Mouse (Mus musculus) midbrain, embryonic 14.5 days (tissue): ENCODE measurements around the gene Nrg3. TPM values are rescaled to one million over a fixed set of nuclear protein-coding genes. Genes with fewer than 3 reads are reported as not detected.
A peak's percentile ranks its signal among the peaks of the same experiment; 100 is the strongest.

ENCODE experiments used
- ATAC-seq: fragments of 200-750 bp; cut with Nextera tagmentation; 2 replicates; pipeline ENCODE4 v1.8.0; 2017; ENCODE audit warnings: moderate number of reproducible peaks, moderate library complexity; ENCODE audit not compliant: low FRiP score, low TSS enrichment
- DNase-seq: peaks from one replicate; pipeline ENCODE4 v3.0.0-alpha.2; 2015
- H3K27ac ChIP-seq: fragments of 300-500 bp; sonication (generic); replicated peaks from 2 replicates; pipeline ENCODE4 v1.5.1; 2014; ENCODE audit warnings: mild to moderate bottlenecking, low read depth, low read length, moderate library complexity
- H3K27me3 ChIP-seq: fragments of 300-500 bp; sonication (generic); 2 replicates; pipeline ENCODE4 v1.6.1; 2014; ENCODE audit warnings: low read length, control low read depth, mixed read lengths; ENCODE audit not compliant: control insufficient read depth, insufficient read depth
- H3K36me3 ChIP-seq: fragments of 300-500 bp; sonication (generic); 2 replicates; pipeline ENCODE4 v1.6.1; 2014; ENCODE audit warnings: low read length, control low read depth; ENCODE audit not compliant: control insufficient read depth, insufficient read depth
- H3K4me1 ChIP-seq: fragments of 300-500 bp; sonication (generic); 2 replicates; pipeline ENCODE4 v1.6.1; 2014; ENCODE audit warnings: mild to moderate bottlenecking, antibody characterized with exemption, low read length, control low read depth; ENCODE audit not compliant: control insufficient read depth, insufficient read depth
- H3K4me2 ChIP-seq: fragments of 300-500 bp; sonication (generic); 2 replicates; pipeline ENCODE4 v1.6.1; 2014; ENCODE audit warnings: mild to moderate bottlenecking, low read length, moderate library complexity
- H3K4me3 ChIP-seq: fragments of 300-500 bp; sonication (generic); replicated peaks from 2 replicates; pipeline ENCODE4 v1.5.1; 2014; ENCODE audit warnings: low read depth, low read length
- H3K9ac ChIP-seq: fragments of 300-500 bp; sonication (generic); replicated peaks from 2 replicates; pipeline ENCODE4 v1.6.1; 2014; ENCODE audit warnings: mild to moderate bottlenecking, low read length, moderate library complexity
- H3K9me3 ChIP-seq: fragments of 300-500 bp; sonication (generic); 2 replicates; pipeline ENCODE4 v1.6.1; 2016; ENCODE audit warnings: low read length, control low read depth, mixed read lengths; ENCODE audit not compliant: control insufficient read depth
- WGBS: fragments of 180-500 bp; shearing (Covaris S2); extraction: QIAGEN DNeasy Blood & Tissue Kit; methylation state at CpG from one replicate; pipeline ENCODE4 v1.1.7; 2014; 5-methylcytosine and 5-hydroxymethylcytosine counted together
- polyA plus RNA-seq: library from polyadenylated mRNA; unstranded; fragments of >200 nt; fragmentation: Nextera tagmentation; extraction: Ambion mirVana; gene quantifications from 2 replicates; pipeline ENCODE4 v1.2.1, GENCODE M21; 2014

Gene Nrg3
- polyA plus RNA-seq, 1 experiment from 2014 or later: 13.1 TPM

- no peak overlapping the region for H3K9ac ChIP-seq
- H3K4me2 ChIP-seq: no peak overlapping the region
- peak; percentile 65 for DNase-seq
- H3K4me3 ChIP-seq: no peak overlapping the region
- no peaks in the 10 kb centered on the region for H3K27me3 ChIP-seq
- no peak overlapping the region for H3K27ac ChIP-seq
- 54% methylated on average over 7 of the region's 7 CpGs for WGBS
- no peaks in the 10 kb centered on the region for H3K36me3 ChIP-seq
- no peaks in the 10 kb centered on the region for H3K9me3 ChIP-seq
- peak; percentile 57; the same call in 1 of the 2 replicates for ATAC-seq
- H3K4me1 ChIP-seq: 0 out of 2 replicates have a peak, but pooled peaks cover 4% of the 10 kb centered on the region
Observed at GRCm38 (mm10) chr14:38991847-38992573, 480.9 kb downstream of the Nrg3 start.

DNA sequence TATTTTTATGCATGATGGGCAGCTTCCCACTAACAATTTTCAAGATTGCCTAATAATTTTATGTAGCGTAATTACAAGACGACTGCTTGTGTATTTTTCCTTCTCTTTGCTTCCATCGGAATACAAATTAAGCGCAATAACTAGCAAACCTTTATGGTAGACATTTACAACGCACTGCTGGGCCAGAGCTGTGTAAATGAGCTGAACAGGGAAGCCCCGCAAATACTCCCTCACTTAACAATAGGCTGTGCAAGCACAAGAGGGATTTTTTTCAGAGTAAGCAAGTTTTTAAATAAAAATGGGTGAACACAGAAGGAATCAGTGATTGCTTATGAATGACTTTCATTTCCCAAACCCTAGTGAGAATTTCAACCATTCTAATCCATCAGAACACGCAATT, 513.5 kb downstream of the Nrg3 start:
- whole genome bisulfite sequencing: 78% methylated on average over 7 of the region's 7 CpGs
- no peak for ATAC-seq
- H3K27ac ChIP-seq: no peak overlapping the region

DNA sequence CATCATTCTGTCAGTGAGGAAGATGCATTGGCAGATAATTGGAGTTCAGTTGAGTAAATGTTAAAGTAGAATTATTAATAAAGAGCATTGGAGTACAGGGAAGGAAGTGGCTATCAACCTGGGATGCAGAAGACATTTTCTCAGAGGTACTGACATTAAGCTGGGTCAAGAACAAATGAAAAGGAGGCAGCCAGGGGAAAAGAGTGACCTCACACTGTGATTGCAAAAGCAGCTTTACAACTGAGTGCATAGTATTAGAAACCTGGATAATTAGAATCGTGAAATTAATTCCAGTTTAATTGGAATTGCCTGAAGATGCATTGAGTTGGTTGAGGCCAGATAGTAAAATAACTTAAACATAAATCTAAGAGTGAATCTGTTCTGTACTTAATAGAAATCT, 535.4 kb downstream of the Nrg3 start:
- H3K4me2 ChIP-seq: no peak overlapping the region
- ATAC-seq (no peak), DNase-seq (no peak)
- no peaks in the 10 kb centered on the region for H3K36me3 ChIP-seq
- 82% methylated on average over 1 of the region's 1 CpGs for WGBS
- no peak overlapping the region for H3K9ac ChIP-seq
- no peaks in the 10 kb centered on the region for H3K27me3 ChIP-seq
- no peak overlapping the region for H3K4me3 ChIP-seq
- H3K4me1 ChIP-seq: no peaks in the 10 kb centered on the region
- H3K9me3 ChIP-seq: no peaks in the 10 kb centered on the region
- no peak overlapping the region for H3K27ac ChIP-seq

More for the DNA sequence above, 513.5 kb downstream of the Nrg3 start:
- no peak for DNase-seq
- no peaks in the 10 kb centered on the region for H3K4me1 ChIP-seq
- H3K36me3 ChIP-seq: no peaks in the 10 kb centered on the region
- H3K9me3 ChIP-seq: no peaks in the 10 kb centered on the region
- no peaks in the 10 kb centered on the region for H3K27me3 ChIP-seq
- H3K9ac ChIP-seq: no peak overlapping the region
- H3K4me3 ChIP-seq: no peak overlapping the region
- H3K4me2 ChIP-seq: no peak overlapping the region

DNA sequence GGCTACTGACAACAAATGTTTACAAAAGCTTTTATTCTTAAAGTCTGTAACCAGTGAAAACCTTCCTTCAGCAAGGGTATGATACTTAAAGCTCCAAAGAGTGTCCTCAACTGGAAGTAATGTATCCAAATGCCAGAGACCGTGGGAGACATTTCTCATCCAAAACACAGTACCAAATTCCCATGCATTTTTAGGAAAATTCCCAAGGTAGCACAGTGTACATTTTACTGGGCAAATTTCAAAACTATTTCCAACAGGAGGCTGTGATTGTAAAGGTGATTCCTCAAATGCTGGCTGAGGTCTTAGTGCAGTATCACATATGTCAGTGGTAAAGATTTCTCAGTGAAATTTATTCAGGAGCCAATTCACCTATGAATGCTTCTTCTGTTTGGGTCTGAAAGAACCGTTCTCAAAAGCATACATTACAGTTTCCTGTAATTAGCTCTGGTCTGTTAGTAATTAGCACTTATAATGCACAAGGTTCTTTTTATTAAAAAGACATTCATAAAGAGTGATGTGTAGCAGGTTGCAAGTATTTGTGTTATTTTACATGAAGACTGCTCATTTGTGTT, 536.3 kb downstream of the Nrg3 start:
- ATAC-seq (no peak), DNase-seq (no peak)
- H3K9ac ChIP-seq: no peak overlapping the region
- H3K36me3 ChIP-seq: no peaks in the 10 kb centered on the region
- H3K4me2 ChIP-seq: no peak overlapping the region
- 69% methylated on average over 2 of the region's 2 CpGs for WGBS
- H3K4me1 ChIP-seq: no peaks in the 10 kb centered on the region
- no peak overlapping the region for H3K27ac ChIP-seq
- H3K4me3 ChIP-seq: no peak overlapping the region
- H3K9me3 ChIP-seq: no peaks in the 10 kb centered on the region
- H3K27me3 ChIP-seq: no peaks in the 10 kb centered on the region

DNA sequence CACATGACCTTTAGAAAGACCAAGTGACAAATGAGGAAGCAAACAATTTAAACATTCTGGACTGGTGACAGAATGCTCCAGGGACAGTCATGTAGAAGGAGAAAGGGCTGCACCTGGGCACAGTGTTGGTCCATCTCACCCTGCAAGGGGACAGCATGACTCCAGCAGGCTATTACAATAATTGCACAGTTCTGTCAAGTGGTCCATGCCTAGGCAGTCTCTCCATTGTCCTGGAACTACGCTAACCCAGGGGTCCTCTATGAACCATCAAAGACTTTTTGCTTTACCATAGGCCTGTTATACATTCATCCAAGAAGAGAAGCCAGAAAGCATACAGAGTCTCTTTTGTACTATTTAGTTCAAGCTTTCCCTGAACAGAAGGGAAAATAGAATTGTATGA, 549.2 kb downstream of the Nrg3 start:
- WGBS: 80% methylated on average over 1 of the region's 1 CpGs
- H3K36me3 ChIP-seq: no peaks in the 10 kb centered on the region
- no peak for DNase-seq
- H3K9ac ChIP-seq: no peak overlapping the region
- no peak overlapping the region for H3K27ac ChIP-seq
- H3K27me3 ChIP-seq: no peaks in the 10 kb centered on the region
- no peaks in the 10 kb centered on the region for H3K4me1 ChIP-seq
- ATAC-seq: no peak
- no peak overlapping the region for H3K4me3 ChIP-seq
- no peaks in the 10 kb centered on the region for H3K9me3 ChIP-seq
- no peak overlapping the region for H3K4me2 ChIP-seq

- Histone ChIP-seq H3K4me3 (no peak overlapping the region), H3K9me3 (no peaks in the 10 kb centered on the region), H3K36me3 (no peaks in the 10 kb centered on the region), H3K4me1 (no peaks in the 10 kb centered on the region), H3K27me3 (no peaks in the 10 kb centered on the region), H3K9ac (no peak overlapping the region), H3K4me2 (no peak overlapping the region), H3K27ac (no peak overlapping the region)
- ATAC-seq: no peak
- 88% methylated on average over 2 of the region's 2 CpGs for WGBS
- no peak for DNase-seq
Observed at GRCm38 (mm10) chr14:38920800-38921199, 552.1 kb downstream of the Nrg3 start.

DNA sequence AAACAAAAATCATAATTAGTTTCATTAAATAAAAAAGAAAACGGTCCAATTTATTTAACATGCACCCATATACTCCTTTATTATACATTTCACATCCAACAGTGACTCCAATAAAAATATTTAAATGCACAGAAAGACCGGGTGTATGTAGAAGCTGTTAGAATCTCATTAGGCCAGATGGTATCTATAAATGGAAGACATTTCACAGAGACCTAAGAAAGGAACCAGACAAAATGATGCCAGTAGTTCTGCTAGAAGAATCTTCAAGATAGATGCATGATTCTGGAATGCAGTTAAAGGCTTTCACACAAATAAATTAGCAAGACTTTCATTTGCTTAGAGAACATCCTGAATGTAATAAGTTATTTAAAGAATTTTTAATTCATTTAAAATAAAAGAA, 602.3 kb downstream of the Nrg3 start:
- Histone ChIP-seq H3K9ac (no peak overlapping the region), H3K4me3 (no peak overlapping the region), H3K4me2 (no peak overlapping the region), H3K36me3 (no peaks in the 10 kb centered on the region), H3K27me3 (no peaks in the 10 kb centered on the region), H3K27ac (no peak overlapping the region), H3K4me1 (no peaks in the 10 kb centered on the region), H3K9me3 (no peaks in the 10 kb centered on the region)
- ATAC-seq (no peak), DNase-seq (no peak)
- WGBS: 68% methylated on average over 2 of the region's 2 CpGs

GRCm38 (mm10) chr14:38847566-38847965, 625.3 kb downstream of the Nrg3 start:
- DNase-seq (no peak), ATAC-seq (no peak)
- Histone ChIP-seq H3K4me1 (no peaks in the 10 kb centered on the region), H3K4me3 (no peak overlapping the region), H3K4me2 (no peak overlapping the region), H3K27me3 (no peaks in the 10 kb centered on the region), H3K36me3 (no peaks in the 10 kb centered on the region), H3K27ac (no peak overlapping the region), H3K9me3 (no peaks in the 10 kb centered on the region), H3K9ac (no peak overlapping the region)
- 97% methylated on average over 1 of the region's 1 CpGs for WGBS

GRCm38 (mm10) chr14:38847091-38847490, 625.8 kb downstream of the Nrg3 start:
- ATAC-seq: no peak
- H3K4me2 ChIP-seq: no peak overlapping the region
- H3K9ac ChIP-seq: no peak overlapping the region
- H3K4me1 ChIP-seq: no peaks in the 10 kb centered on the region
- H3K36me3 ChIP-seq: no peaks in the 10 kb centered on the region
- DNase-seq: no peak
- H3K27me3 ChIP-seq: no peaks in the 10 kb centered on the region
- H3K4me3 ChIP-seq: no peak overlapping the region
- no peak overlapping the region for H3K27ac ChIP-seq
- H3K9me3 ChIP-seq: no peaks in the 10 kb centered on the region
- 84% methylated on average over 1 of the region's 1 CpGs for WGBS
